Mouse (Mus musculus): ENCODE data around the gene Srebf2.
"Not testable (repeated sequence)": the region's sequence is repeated elsewhere in the genome, so short reads cannot be mapped to it uniquely, and the experiment has no call there.

Gene Srebf2

DNA sequence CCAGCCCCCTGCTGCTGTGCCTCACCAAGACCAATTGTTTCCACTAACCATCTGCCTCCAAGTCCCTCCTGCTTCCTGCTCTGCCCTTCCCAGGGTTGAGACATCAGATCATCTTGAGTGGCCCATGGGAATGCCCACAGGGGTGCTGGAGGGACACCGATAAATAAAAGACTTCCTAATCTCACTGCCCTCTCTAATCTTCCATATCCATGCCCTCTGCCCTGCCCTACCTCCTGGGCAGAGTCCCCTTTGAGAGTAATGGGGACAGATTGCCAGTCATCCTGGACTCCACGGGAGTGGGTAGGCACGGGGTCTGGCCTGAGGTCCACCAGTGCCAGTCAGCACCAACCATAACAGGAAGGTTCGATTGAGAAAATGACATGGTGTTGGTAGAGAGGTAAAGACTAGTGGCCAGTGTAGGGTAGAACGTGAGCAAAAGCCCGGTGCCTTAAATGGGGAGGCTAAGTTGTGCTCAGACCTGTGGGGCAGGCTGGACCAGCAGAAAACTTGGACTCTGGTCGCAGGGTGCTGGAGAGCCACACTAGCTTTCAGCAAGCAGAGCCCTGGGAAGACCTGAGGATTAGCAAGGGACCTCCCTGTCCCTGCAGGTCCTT lies 77.7 kb downstream of the Srebf2 start:
- DNase-seq (ENCODE audit: low spot score in 2 of 2): no peak

DNA sequence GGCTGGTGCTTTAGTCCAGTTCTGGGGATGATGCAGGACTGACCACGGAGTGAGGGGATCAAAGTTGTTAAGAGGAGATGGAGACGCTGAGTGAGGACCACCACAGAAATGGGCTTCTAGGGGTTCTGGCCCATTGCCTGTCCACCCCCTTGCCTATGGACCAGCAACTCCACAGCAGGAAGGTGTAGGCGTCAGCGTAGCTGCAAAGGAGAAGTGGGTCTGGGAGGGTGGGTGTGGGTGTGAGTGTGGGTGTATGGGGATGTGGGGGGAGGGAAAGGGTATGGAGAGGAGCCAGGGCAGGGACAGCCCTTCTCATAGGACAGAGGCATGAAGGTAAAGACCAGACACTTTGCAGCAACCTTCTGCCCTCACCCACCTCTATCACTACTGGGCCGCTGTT lies 78.8 kb downstream of the Srebf2 start:
- DNase-seq (ENCODE audit: low spot score in 2 of 2): no peak

DNA sequence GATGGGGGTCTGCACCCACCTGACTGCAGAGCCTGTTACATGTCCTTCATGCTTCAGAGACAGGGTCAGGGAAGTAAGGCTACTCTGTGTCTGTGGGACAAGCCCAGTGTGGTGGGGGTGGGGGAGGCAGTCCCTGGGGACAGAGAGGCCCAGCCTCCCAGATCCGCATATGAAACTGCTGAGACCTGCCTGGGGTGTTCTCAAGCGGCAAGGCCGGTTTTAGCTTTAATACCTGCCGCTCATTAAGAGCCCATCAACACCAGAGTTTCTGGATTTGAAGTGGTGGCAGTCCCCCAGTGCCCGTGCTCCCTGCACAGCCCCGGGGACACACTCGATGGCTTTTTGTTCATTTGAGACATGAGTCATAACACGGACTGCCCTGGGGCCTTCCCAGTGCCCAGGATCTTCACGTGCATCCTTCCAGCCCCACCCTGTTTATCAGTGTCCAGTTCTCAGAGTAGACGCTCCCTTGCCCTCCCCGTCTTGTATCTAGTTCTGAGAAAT lies 82.6 kb downstream of the Srebf2 start:
- DNase-seq (ENCODE audit: low spot score in 2 of 2): no peak

DNA sequence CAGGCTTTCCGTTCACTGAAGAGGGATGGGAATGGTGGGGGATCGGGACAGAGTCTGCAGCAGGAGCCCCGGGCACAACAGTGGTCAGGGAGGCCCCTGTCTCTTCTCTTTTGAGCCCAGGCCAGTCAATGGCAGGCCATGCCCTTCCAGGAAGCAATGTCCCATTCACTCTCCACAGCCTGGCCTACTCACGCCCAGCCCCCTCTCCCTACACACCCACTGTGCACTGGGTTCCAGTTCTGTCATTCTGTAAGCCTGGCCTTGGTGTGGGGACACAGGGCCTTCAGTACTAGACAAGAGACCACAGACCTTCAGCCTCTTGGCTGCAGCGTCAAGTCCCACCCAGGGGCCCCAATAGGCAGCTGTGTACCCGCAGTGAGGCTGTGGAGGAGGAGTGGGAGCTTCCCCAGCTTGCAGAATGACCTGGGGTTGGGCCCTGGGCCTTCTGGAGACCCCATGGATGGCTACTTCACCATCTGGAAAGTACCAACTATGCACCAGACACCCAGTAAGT lies 83.2 kb downstream of the Srebf2 start:
- no peak for DNase-seq (ENCODE audit: low spot score in 2 of 2)

DNA sequence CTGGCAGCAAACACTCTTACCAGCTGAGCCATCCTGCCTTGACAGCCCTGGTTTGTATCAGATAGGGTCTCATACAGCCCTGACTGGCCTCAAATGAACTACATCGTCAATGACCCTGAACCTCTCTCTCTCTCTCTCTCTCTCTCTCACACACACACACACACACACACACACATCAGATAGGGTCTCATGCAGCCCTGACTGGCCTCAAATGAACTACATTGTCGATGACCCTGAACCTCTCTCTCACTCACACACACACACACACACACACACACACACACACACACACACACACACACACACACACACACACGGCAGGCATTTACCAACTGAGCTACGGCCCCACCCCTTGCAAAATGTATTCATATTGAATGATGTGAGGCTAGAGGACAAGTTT lies 84.1 kb downstream of the Srebf2 start:
- DNase-seq (ENCODE audit: low spot score in 2 of 2): no peak

DNA sequence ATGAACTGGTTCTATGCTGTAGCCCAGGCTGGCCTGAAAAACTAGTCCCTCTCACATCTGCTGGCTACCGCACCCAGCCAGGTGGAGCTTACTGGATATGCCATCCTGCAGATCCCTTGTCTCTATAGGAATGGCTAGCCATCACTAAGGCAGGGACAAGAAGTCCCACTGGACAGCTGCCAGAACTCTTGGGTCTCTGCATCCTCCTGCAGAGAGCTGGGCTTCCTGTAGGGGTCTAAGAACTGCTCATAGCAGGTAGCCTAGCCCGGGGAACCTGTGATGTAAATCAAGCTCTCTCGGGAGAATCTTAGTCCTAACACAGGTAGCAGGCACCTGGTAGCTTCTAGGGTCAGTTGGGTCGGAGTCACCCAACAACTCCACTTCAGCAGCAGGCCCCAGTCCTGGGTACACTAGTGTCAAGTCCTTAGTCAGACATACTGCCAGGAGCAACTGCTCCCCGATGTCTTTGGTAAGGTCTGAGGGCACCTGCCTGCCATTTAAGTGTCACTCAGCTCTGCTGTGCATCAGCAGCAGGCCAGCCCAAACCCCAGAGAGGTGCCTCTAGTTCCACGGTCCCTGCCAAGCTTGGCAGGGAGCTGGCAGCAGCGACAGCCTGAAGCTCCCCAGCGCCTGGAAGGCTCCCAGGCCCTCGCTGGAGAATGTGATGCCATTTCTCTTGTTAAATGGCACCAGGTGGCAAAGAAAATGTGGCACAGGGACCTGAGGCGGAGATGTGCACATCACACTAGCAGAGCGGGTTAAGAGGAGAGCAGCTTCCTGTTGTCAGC lies 84.8 kb downstream of the Srebf2 start:
- no peak for DNase-seq (ENCODE audit: low spot score in 2 of 2)

DNA sequence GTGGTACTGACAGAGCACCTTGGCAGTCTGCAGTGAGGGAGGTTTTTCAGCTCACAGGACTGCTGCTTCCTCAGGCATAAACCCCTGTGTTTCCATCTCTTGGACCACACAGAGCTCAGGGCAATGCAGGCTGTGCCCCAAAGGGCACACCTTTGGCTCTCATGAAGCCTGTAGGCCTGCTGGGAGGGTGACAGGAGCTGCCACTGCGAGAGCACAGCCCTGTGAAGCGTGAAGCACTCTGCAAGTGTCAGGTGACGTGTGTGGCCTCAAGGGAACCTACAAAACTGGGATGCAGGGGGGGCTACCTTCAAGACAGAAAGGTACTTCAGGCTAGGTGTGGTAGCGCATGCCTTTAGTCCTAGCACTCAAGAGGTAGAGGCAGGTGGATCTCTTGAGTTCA lies 85.7 kb downstream of the Srebf2 start:
- no peak for DNase-seq (ENCODE audit: low spot score in 2 of 2)

DNA sequence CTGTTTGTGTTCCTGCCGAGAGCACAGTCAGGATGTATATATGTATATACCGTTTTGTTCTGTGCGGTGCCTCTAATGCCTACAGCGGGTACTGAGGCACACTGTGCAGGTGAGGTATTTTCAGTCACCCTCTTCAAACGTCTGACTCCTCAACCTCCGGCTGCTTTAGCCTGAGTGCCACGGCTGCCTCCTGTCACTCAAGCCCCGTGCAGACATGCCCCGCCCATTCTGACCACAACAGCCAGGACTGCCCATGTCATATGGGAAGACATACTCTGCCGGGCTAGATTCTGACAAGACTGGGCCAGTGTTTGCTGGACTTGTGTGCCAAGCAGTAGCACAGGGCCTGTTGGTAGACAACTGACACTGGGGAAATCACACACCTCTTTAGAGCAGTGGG lies 88.7 kb downstream of the Srebf2 start:
- no peak for DNase-seq (ENCODE audit: low spot score in 2 of 2)

DNA sequence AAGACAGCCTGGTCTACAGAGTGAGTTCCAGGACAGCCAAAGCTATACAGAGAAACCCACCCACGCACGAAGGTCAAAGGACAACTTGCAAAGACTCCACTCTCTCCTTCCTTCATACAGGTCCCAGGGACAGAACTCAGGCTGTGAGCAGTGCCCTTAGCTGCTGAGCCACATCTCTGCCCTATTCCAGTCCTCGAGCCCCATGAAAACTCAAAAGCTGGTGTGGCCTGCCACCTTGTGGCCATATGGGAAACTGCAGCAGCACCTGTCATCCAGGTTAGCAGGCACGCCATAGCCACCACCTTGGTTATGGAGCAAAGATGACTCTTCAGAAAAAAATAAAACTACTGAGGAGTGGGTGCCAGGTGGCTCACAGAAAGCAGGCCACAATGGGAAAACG lies 89.6 kb downstream of the Srebf2 start:
- peak; percentile 63 to 74 for DNase-seq (ENCODE audit: low spot score in 2 of 2)

DNA sequence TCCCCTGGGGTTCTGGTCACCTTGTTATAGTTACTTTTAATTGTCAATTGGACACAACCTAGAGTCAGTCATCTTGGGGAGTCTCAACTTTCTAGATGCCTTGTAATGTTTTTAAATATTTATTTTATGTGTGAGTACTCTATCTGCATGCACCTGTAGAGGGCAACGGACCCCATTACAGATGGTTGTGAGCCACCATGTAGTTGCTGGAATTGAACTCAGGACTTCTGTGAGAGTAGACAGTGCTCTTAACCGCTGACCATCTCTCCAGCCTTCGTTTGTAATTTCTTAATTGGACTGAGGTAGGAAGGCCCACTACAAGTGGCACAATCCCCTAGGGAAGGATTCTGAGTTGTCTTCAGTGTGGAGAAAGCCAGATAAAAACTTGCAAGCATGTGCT lies 96.3 kb downstream of the Srebf2 start:
- DNase-seq (ENCODE audit: low spot score in 2 of 2): no peak

DNA sequence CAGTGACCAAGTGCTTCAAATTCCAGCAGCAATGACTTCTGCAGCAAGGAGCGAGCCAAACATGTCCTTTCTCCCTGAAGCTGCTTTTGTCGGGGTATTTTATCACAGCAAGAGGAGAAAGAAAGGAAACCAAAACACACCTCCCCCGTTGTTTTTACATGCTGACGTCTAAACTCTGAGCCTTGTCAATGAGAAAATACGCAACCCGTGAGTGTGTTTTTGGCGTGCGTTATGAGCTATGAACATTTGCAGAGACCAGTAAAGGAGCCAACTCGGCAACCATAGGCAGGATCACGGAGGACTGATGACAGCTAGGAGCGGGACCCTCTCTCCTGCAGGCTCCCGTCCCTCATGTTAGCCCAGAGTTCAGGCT lies 96.7 kb downstream of the Srebf2 start:
- DNase-seq (ENCODE audit: low spot score in 2 of 2): no peak

DNA sequence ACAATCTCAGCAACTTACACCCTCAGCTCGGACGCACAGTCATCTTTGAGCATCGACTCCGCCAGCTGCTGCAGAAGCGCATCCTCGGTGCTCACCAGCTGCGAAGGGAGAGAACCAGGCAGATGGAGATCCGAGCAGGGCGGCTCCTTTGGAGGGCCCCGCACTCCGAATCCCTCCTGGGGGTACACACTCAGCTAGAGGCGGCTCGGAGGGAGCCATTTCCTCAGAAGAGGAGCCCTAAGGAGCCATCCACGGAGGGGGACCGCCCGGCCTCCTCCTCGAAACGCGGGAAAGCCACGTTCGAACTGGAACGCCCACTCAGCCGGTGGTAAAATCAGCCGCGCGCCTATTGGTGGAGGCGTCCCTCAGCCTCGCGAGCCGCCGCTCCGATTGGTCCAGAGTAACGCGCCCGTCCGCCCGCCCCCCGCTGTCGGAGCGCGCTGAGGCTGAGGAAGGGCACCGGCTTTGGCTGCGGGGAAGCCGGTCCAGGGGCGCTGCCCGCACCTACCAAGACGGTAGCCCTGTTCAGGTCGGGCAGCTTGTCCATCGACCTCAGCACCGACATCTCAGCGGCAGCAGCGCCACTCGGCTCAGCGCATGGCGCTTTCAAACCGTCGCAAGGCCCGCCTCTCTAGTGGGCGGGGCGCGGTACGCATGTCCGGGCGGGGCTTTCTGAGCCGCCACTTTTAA lies 97.3 kb downstream of the Srebf2 start, which contains the start of gene Cenpm:
Gene Cenpm, minus strand, starts transcription at position 634 of the 690 bp plus-strand sequence.
- DNase-seq (ENCODE audit: low spot score in 2 of 2): peak; percentile 92 to 94

DNA sequence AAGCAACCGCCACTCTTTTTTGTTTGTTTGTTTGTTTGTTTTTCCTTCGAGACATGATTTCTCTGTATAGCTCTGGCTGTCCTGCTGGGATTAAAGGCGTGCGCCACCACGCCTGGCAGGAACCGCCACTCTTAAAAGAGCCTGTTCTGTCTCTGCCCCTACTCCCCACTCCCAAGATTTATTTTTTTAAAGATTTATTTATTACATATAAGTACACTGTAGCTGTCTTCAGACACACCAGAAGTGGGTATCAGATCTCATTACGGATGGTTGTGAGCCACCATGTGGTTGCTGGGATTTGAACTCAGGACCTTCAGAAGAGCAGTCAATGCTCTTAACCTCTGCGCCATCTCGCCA lies 97.8 kb downstream of the Srebf2 start:
- not testable (repeated sequence) for DNase-seq (ENCODE audit: low spot score in 2 of 2)

DNA sequence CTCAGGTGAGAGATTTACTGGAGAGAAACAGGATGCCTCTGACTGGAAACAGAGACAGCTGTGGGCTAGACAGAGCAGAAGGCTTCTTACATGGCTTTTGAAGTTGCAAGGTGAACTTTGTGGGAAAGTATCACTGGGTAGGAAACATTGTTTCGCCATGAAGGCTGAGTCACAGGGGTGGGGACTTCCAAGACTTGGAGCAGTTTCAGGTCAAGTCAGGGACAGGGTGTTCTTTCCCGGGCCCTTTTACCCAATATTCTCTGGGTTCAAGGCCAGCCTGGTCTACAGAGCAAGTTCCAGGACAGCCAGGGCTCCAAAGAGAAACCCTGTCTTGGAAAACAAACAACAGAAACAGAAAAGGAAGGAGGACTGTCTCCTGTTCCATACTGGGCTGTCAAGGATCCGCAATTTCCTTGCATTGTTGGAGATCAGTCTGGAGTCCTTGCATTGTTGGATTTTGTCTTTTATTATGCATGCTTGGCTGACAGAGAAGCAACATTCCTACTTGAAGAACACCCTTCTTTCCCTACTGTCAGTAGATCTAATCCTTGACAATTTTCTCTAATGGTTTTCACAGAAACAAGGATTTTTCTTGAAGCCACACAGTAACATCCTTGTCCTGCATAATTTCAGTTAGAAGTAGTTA lies 100.3 kb downstream of the Srebf2 start:
- no peak for DNase-seq (ENCODE audit: low spot score in 2 of 2)

DNA sequence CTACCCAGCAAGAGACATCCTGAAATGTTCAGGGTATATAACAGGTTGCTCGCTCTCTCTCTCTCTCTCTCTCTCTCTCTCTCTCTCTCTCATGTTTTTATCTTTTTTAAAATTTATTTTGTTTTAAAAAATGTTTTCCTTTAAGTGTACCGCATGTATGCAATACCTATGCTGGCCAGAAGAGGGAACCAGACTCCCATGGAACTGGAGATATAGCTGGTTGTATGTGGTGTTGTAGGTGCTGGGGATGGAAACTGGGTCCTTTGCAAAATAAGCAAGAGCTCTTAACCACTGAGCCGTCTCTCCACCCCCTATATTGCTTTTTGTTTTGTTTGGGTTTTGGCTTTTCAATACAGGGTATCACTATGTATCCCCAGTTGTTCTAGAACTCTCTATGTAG lies 104.6 kb downstream of the Srebf2 start:
- no peak for DNase-seq (ENCODE audit: low spot score in 2 of 2)

DNA sequence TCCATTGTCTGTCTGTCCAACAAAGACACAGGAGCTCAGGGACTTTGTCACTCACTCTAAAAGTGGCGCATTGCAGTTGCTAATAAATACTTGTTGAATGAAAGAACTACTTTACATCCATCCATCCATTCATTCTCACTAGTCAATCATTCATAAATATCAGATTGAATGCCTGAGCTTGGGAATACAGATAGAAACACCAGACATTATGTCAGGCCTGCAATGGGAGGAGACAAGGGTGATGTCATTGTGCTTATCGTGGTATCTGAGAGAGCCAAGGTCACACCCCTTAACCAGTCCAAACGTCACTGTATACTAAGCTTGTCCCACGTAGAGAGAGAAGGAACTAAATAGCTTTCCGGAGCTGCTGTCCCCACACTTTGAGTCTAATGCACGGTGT lies 105.1 kb downstream of the Srebf2 start, which contains the start of gene 1500009C09Rik:
Gene 1500009C09Rik, plus strand, starts transcription at position 301 of the 400 bp plus-strand sequence.
- DNase-seq (ENCODE audit: low spot score in 2 of 2): no peak
